Mouse (Mus musculus) 3T3-L1 (cell line): ENCODE data around the gene Ninl.
A peak's percentile ranks its signal among the peaks of the same experiment; 100 is the strongest.

Source experiments
- DNase-seq: peaks from one replicate; pipeline ENCODE4 v3.0.0-alpha.2; 2015; ENCODE audit warnings: low read depth, low spot score

Ninl gene

GRCm38 (mm10) chr2:150999021-150999420 is 40.2 kb downstream of the Ninl start:
- peak; percentile 14 for DNase-seq

- no peak for DNase-seq
Measured at GRCm38 (mm10) chr2:150997618-150998017, 41.6 kb downstream of the Ninl start.

DNA sequence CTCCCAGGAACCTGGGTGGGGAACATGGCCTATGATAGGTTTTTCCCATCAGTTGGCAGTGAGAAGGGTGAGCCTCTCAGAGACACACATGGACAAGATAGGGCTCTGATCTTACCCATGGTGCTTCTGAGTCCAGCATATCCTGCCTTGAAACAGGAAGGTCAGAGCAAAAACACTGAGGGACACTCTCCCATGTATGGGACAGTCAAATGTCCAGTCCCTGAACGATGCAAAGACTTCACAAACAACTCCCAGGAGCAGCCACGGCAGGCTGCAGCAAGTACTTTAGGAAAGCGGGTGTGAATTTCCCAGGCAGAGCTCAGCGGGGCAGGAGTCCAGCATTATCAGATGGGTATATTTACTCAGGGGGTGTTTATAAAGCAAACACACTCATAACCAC is 43.9 kb downstream of the Ninl start:
- no peak for DNase-seq

GRCm38 (mm10) chr2:150991050-150991449 is 48.1 kb downstream of the Ninl start:
- no peak for DNase-seq

DNA sequence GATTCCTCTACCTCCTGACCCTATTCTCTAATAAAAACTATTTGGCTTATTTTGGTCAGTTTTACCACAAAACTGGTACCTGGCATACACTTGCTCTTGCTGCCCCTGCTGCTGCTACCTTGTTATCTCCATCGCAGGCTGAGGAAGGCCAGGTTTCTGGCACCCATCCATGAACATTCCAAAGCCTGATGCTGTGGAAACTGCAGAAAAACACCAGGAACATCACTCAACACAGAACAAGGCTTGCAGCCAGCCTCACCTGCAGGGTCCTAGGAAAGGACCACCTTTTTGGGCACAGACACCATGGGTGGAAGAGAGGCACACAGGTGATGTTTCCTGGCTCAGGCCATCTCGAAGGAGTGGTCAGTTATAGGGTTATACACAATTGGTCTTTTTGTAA is 48.7 kb downstream of the Ninl start:
- DNase-seq: no peak

DNA sequence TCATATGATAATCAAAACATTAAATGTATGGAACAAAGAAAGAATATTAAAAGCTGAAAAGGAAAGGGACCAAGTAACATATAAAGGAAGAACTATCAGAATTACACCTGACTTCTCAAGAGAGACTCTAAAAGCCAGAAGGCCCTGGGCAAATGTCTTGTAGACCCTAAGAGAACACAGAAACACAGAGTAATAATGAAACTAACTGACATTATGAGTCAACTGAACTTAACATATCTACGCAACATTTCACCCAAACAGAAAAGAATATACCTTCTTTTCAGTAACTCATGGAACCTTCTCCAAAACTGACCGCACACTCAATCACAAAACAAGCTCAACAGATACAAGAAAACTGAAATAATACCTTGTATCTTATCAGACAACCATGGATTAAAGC is 53.8 kb downstream of the Ninl start:
- no peak for DNase-seq

DNA sequence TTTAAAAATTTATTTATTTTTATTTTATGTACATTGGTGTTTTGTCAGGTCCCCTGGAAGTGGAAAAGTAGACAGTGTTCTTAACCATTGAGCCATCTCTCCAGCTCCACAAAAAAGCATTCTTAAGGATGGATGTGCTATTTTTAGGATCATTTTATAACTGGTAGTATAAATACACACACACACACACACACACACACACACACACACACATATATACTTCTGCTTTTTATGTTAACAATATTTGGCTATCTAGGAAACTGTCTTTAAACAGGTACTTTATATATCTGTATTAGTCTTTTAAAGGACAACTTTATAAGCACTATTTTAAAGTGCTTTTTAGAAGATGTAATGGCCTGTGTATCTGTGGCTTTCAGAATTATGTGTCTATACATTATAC is 57.1 kb downstream of the Ninl start:
- DNase-seq: no peak

GRCm38 (mm10) chr2:150981524-150981923 is 57.7 kb downstream of the Ninl start:
- no peak for DNase-seq

- DNase-seq: no peak
Measured at GRCm38 (mm10) chr2:150979861-150980620, 59.1 kb downstream of the Ninl start.

DNA sequence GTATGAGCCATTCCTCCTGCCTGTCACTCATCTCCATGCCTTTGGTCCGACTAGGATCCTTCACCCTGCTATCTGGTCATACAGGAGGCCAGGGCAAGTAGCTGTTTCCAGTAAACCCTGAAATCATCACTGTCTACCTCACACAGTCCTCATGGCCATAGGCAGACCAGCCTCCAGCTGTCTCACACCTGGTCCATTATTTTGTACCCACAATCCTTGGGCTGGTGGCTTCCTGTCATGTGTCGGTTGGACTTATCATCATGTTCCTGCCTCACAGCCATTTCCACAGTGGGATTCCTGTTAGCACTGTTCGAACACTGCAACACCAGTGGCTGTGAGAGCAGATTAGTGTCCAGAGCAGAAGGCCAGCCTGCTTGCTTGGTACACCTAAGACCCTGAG is 60.4 kb downstream of the Ninl start:
- DNase-seq: no peak

- no peak for DNase-seq
Measured at GRCm38 (mm10) chr2:150977676-150978075, 61.5 kb downstream of the Ninl start.

DNA sequence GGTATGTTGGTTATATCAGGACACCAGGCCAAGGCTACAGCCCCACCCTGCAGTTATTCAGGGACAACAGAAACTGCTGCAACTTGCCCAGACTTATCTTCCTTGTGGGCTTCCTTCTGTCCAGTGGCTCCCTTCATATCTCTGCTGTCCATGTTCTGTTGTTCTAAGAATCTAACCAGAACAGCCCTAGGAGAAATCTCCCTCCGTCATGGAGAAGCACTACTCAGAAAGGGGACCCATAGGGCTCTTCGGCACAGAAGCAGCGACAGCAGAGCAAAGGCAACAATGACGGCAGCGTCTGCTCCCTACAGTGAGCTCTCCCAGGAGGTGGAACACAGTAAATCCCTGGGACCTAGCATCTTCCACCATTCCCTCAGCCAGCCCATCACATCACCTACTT is 62.3 kb downstream of the Ninl start:
- DNase-seq: no peak

DNA sequence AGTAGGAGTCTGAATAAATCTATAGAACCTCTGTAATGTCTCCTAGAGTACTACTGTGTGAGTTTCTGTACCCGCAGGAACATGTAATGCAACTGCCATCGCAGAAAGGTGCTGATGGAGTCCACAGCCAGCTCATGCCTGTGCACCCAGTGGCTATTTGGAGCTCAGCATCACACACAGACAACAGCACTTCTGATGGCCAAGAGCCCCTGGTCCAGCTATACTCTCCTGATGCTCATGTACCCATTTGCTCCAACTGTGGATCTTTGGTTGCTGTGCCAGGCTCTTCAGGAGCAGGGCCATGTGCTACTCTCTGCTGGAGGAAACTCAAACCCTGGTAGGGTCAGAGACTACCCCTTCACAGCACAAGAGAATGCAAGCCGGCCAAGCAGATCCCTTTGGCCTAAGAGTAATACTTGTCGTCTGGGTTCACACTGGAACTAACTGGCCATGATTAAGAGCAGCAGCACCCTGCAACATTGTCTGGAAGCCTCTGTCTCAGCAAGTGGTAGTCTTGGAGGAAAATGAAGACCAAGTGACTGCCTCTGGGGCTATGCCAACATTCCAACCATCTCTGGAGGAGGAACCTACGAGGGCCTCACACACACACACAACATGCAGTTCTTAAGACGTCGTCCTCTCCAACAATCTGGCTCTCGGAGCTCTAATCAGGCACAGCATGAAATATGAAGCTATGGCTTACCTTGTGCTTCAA is 65.6 kb downstream of the Ninl start:
- no peak for DNase-seq

DNA sequence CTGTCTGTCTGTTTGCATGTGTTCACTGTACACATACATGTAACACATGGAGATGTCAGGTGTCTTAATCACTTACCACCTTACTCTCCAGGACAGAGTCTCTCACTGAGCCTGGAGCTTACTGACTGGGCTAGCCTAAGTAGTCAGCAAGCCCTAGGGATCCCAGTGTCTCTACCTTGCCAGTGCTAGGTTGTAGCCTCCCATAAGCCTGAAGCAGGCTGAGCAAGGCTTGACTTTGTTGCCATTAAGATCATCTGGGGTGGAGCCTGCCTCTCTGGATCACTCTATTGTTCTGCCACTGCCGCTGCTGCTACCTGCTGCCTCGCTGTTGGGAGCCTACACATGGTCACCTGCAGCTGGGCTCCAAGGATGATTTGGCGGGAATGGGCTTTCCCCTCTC is 66.5 kb downstream of the Ninl start:
- no peak for DNase-seq

DNA sequence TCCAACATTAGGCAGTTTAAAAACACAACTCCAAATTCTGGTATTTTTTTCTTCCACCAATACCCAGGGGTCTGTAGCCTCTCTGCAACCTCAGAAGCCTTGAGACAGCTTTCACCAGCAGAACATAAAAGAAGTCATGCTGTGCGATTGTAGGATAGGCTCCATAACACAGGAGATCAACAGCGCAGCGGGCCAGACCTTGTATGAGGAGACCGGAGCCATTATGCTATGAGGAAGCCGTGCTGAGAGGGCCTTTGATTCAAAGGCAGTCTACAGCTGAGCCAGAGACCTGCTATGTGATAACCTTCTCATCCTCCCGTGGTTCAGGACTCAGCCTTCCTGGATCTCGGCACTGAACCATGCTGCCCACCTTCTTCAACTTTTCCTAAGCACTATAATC is 67.3 kb downstream of the Ninl start:
- DNase-seq: no peak

DNA sequence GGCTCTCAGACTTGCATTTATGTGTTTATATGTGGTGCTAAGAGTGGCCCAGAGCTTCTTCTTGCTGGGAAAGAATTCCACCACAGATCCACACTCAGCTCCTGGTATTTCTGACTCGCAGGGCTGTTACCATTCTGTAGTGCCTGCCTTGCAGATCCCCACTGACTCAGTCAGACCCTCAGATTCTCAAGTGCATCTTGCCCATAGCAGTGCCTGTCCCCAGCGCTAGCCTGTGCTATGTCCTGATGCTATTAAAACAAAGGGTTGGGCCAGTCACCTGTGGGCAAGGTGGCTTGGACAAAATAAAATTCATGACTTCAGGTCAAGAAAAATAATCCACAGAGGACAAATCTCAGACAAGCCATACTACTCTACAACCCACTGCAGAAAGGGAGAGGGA is 70.0 kb downstream of the Ninl start:
- no peak for DNase-seq

GRCm38 (mm10) chr2:150967491-150967890 is 71.7 kb downstream of the Ninl start:
- DNase-seq: no peak

- no peak for DNase-seq
Measured at GRCm38 (mm10) chr2:150965951-150966350, 73.2 kb downstream of the Ninl start.

- DNase-seq: no peak
Measured at GRCm38 (mm10) chr2:150964641-150965040, 74.5 kb downstream of the Ninl start.

DNA sequence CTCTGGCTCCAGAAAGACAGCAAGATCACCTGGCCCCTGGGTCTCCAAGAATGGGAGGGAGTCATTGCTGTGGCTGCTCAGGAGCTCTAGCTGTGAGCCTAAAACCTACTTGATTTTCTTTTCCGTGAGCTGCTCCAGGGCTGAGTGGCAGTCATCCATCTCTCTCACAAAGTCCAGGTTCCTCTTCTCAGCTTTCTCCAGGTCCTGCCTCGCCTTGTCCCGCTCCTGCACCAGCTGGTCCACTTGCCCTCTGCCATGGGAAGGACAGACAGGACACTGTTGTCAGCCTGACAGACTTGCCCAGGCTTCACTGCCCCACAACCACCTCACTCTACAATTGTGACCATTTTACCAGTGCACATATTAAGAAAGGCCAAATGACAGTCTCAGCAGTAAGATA is 75.9 kb downstream of the Ninl start:
- no peak for DNase-seq

GRCm38 (mm10) chr2:150959521-150959920 is 79.7 kb downstream of the Ninl start:
- DNase-seq: peak; percentile 60

DNA sequence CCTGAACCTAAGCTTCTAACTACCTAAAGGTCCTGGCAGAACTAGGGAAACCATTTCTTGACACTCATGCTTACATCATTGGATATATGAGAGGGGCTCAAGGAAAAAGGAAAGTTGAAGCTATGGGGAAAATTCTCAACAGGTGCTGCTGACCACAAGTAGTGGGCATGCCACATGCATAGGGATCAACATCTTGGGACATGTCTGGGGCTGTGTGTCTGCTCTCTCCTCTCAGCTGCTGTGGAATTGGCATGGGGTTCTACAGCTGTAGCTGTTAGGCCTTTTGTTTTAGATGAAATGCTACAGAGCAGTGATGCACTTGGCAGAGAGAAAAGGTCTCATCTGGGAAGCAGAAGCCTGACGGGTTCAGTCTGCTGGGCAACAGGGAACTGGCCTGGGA is 83.3 kb downstream of the Ninl start:
- no peak for DNase-seq

GRCm38 (mm10) chr2:150951201-150951600 is 88.0 kb downstream of the Ninl start:
- no peak for DNase-seq
